Mouse (Mus musculus): Measurements from ENCODE around the gene Myo9b.
"Not testable (repeated sequence)": the region's sequence is repeated elsewhere in the genome, so short reads cannot be mapped to it uniquely, and the experiment has no call there.

Myo9b gene

GRCm38 (mm10) chr8:71272286-71273150 is at the start of gene Myo9b, which contains the start of gene Haus8:
Gene Myo9b, plus strand, starts transcription at chr8:71272714.
Gene Haus8, minus strand, starts transcription at chr8:71272934.
- peak; percentile 99 for DNase-seq (ENCODE audit: low spot score)

- no peak for DNase-seq (ENCODE audit: low spot score)
These were observed 48.0 kb upstream of the Myo9b start for GRCm38 (mm10) chr8:71224560-71224959.

- DNase-seq (ENCODE audit: low spot score), result no peak
These were observed 29.8 kb upstream of the Myo9b start for GRCm38 (mm10) chr8:71242757-71243156.

- no peak for DNase-seq (ENCODE audit: low spot score)
These were observed 24.3 kb upstream of the Myo9b start for GRCm38 (mm10) chr8:71248203-71248602.

- DNase-seq (ENCODE audit: low spot score), result no peak
These were observed 15.8 kb upstream of the Myo9b start for GRCm38 (mm10) chr8:71256545-71257232.

GRCm38 (mm10) chr8:71261234-71261633 is 11.3 kb upstream of the Myo9b start:
- DNase-seq (ENCODE audit: low spot score), result no peak

- DNase-seq (ENCODE audit: low spot score), result no peak
These were observed 4.8 kb upstream of the Myo9b start for GRCm38 (mm10) chr8:71267690-71268089.

GRCm38 (mm10) chr8:71268286-71268685 is 4.2 kb upstream of the Myo9b start:
- not testable (repeated sequence) for DNase-seq (ENCODE audit: low spot score)

GRCm38 (mm10) chr8:71271630-71272029 is 884 bp upstream of the Myo9b start:
- no peak for DNase-seq (ENCODE audit: low spot score)

- peak; percentile 53 for DNase-seq (ENCODE audit: low spot score)
These were observed 617 bp downstream of the Myo9b start for GRCm38 (mm10) chr8:71273151-71273510.

GRCm38 (mm10) chr8:71274478-71274877 is 2.0 kb downstream of the Myo9b start:
- DNase-seq (ENCODE audit: low spot score), result no peak

- DNase-seq (ENCODE audit: low spot score), result no peak
These were observed 3.7 kb downstream of the Myo9b start for GRCm38 (mm10) chr8:71276166-71276565.

- DNase-seq (ENCODE audit: low spot score), result not testable (repeated sequence)
These were observed 6.9 kb downstream of the Myo9b start for GRCm38 (mm10) chr8:71279409-71279808.

- not testable (repeated sequence) for DNase-seq (ENCODE audit: low spot score)
These were observed 9.2 kb downstream of the Myo9b start for GRCm38 (mm10) chr8:71281731-71282130.

GRCm38 (mm10) chr8:71282621-71283020 is 10.1 kb downstream of the Myo9b start:
- no peak for DNase-seq (ENCODE audit: low spot score)

- not testable (repeated sequence) for DNase-seq (ENCODE audit: low spot score)
These were observed 13.7 kb downstream of the Myo9b start for GRCm38 (mm10) chr8:71286223-71286622.

- no peak for DNase-seq (ENCODE audit: low spot score)
These were observed 16.0 kb downstream of the Myo9b start for GRCm38 (mm10) chr8:71288441-71288949.

GRCm38 (mm10) chr8:71289098-71289497 is 16.6 kb downstream of the Myo9b start:
- no peak for DNase-seq (ENCODE audit: low spot score)

- DNase-seq (ENCODE audit: low spot score), result no peak
These were observed 17.7 kb downstream of the Myo9b start for GRCm38 (mm10) chr8:71290211-71290610.

- DNase-seq (ENCODE audit: low spot score), result no peak
These were observed 18.4 kb downstream of the Myo9b start for GRCm38 (mm10) chr8:71290911-71291310.

GRCm38 (mm10) chr8:71291351-71291750 is 18.8 kb downstream of the Myo9b start:
- no peak for DNase-seq (ENCODE audit: low spot score)

- DNase-seq (ENCODE audit: low spot score), result not testable (repeated sequence)
These were observed 21.4 kb downstream of the Myo9b start for GRCm38 (mm10) chr8:71293930-71294329.

GRCm38 (mm10) chr8:71296188-71296621 is 23.7 kb downstream of the Myo9b start:
- DNase-seq (ENCODE audit: low spot score), result no peak

Data from retina, embryonic 14.5 days (tissue).